Mouse (Mus musculus) hindlimb bud, embryonic 11.5 days (tissue): ENCODE data around the gene Clhc1.
"Not testable (repeated sequence)": the region's sequence is repeated elsewhere in the genome, so short reads cannot be mapped to it uniquely, and the experiment has no call there.

Experiments
- DNase-seq: peaks from one replicate; pipeline ENCODE4 v3.0.0-alpha.2; 2012; ENCODE audit warnings: low read depth, low spot score; ENCODE audit errors: extremely low spot score

The Clhc1 gene

DNA sequence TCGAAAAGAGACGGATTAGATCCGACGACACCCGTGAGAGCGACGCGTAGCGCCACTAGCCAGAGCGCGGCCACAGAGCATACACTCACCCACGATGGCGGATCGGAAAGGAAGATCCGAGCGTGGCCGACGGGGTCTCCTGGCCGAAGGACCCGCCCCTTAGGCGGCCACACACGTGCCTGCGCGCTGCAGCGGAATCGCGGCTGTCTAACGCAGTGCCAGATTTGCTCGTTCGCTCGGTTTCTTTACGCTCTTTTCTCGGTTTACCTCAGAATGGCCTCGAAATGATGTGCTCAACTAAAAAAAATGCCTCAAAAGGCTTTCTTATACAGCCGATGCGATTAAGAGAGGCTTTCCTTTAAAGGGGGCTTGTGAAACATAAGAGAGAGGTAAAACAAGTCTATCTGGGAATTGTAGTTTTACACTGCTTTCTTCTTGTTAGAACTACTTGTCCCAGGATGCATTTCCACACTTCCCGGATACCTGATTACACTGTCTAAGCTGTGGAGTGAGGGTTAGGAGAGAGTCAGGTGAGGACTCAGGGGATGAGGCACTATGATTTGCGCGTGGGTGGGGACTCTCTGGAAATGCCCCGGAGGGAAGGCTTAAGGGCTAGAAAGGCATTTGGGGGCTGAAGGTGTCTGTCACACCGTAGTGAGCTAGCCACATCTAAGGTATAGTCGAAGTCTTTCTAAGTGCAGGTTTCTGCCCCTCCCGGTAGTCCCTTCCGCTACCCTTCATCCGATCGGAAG is at the start of gene Clhc1, which contains the start of gene Rps27a:
Gene Clhc1 (plus strand): TSS at position 199 of the 752 bp plus-strand sequence.
Gene Rps27a (minus strand): TSS at position 358 of the 752 bp plus-strand sequence.
- peak; percentile 91 for DNase-seq

DNA sequence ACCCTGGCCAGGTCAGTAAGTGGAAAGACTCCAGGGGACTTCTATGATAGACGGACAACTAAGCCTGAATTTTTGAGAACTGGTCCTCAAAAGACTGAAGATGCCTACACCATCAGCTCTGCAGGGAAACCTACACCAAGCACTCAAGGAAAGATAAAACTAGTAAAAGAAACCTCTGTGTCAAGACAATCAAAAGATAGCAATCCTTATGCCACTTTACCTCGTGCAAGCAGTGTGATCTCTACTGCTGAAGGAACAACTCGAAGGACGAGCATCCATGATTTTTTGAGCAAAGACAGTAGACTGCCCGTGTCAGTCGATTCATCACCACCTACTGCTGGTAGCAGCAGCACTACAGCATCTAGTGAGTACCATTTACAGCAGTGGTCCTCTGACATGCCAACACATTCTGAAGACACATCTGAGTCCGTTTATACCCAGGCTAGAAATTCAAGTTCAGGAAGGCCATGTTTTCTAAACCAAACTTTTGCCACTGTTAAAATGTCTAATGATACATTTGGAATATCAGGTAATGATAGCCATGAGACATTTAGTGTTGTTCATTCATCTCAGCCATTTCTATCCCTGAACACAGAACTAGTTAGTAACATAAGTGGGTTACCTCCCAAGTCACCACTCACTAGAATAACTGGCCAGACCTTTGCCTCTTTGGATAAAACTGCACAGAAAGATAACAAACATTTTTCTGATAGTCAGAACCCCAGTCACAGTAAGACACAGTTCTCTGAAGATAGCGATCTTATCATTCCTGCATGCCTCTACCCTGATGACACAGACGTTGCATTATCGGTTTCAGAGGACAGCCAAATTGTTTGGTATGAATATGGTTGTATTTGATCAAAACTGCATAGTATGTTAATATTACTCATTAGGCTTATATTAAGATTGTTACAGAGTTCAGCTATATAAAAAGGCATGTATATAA is 43.5 kb upstream of the Clhc1 start:
- DNase-seq: no peak

DNA sequence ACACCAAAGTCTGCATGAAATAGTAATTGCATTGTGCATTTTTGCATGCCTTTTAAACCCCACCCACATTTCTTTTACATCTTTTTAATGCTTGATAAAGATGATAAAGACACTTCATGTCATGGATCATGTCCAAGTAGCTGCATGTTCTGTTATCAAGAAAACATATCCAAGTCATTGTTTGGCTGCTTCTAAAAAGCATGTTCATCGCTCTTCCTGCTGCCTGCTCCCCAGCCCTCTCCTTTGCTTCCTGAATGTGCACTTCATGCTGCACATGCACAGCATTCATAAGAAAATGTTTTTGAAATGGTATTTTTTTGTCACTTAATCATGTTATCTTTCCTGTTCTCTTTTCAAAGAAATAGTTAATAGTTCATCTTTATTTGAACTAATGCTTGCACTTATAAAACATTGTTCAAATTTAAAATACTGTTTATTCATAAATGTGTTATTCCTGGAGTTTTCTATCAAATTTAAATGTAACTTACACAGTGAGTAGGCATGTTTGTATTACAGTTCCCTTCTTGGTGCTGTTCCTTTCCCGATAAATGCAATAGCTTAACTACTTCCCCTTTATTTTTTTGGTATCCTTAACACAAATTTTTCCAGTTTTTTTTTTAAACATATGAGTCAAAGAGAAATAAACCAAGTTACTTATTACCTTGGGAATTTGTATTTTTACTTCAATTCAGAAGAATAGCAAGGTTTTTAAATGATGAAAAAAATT is 42.7 kb upstream of the Clhc1 start:
- no peak for DNase-seq

DNA sequence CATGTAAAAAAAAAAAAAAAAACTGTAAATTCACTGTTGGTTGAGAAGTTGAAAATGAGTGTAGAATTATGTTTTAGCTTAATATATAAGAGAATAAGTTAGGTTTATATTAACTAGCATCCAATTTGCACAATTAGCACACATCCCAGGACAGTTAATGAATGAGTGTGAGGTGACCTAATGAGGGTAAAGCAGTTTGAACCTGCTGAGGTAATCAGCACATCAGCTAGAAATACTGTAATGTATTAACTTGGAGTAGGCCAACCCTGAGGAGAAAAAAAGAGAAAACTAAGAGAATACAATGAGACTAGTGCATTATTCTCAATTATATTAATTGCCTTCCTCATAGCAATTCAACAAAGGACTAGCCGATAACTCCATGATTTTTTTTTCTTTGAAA is 38.3 kb upstream of the Clhc1 start:
- DNase-seq: no peak

DNA sequence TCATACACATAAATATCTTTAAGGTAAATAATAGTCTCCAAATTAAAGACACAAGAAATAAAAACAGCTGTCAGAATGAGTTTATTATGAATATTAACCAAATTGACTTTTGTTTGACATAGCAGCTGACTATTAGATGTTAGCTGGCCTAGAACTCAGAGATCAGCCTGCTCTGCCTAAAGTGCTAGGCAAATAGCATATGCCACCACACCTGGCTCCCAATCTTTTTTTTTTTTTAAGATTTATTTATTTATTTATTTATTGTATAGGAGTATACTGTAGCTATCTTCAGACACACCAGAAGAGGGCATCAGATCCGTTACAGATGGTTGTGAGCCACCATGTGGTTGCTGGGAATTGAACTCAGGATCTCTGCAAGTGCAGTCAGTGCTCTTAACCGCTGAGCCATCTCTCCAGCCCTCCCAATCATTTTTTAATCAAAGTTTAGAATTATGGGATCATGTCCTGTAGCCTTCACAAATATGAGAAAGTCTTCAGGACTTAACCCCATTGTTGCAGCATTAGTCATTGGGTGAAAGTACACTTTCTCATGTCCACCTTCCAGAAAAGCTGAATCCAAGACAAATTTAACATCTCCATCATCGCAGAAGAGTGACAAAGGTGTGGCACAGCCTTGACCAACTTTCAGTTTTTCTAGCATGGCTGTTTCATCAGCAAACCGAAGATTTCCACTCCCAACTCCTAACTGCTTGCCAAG is 34.8 kb upstream of the Clhc1 start:
- DNase-seq: no peak

DNA sequence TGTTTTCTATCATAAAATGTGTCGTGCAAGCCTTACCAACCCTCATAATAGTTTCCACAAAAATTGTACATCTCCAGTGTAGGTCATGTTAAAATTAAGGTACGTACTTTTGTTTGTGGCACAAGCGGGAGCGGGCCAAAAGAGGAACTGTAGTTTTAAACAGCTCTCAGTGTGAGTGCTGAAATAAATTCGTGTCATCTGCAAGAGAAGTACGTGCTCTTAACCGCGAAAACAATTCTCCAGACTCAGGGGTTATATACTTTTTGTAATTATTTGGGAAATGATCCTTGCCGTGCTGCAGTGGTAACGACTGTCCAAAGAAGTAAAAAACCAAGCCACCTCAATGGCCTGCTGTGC is 33.4 kb upstream of the Clhc1 start:
- no peak for DNase-seq

DNA sequence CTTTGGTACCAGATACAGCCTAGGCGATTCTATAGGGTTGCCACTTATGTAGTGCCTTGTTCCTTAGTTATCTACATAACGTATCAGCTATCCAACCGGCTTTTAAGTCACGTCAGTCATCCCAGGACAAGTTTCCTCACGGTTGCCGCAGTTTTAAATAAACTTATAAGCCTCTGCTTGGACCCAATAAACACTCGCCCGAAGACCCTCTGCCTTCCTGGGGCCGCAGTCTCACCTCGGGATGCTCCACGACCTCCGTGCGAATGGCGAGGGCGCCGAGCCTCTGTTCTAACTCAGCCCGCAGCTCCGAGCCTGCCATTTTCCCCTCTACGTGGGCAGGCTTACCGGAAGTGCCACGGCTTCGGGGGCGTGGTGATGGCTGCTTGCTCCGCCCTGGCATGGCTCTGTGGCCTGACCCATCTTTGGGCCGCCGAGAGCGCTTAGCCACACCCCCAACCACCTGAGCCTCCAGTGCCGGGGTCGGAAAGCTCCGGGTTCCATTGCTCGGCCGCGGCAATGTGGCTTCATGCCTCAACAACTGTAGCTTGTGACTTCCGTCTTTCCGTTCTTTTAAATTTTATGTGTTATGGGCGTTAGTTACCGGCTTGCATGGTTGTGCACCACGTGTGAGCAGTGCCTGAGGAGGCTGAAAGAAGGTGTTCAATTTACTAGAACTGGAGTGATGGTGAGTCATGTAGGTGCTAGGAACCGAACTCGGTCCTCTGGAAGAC is 32.9 kb upstream of the Clhc1 start, which contains the start of gene Prorsd1:
Gene Prorsd1 (minus strand): TSS at position 352 of the 731 bp plus-strand sequence.
- peak; percentile 52 for DNase-seq

DNA sequence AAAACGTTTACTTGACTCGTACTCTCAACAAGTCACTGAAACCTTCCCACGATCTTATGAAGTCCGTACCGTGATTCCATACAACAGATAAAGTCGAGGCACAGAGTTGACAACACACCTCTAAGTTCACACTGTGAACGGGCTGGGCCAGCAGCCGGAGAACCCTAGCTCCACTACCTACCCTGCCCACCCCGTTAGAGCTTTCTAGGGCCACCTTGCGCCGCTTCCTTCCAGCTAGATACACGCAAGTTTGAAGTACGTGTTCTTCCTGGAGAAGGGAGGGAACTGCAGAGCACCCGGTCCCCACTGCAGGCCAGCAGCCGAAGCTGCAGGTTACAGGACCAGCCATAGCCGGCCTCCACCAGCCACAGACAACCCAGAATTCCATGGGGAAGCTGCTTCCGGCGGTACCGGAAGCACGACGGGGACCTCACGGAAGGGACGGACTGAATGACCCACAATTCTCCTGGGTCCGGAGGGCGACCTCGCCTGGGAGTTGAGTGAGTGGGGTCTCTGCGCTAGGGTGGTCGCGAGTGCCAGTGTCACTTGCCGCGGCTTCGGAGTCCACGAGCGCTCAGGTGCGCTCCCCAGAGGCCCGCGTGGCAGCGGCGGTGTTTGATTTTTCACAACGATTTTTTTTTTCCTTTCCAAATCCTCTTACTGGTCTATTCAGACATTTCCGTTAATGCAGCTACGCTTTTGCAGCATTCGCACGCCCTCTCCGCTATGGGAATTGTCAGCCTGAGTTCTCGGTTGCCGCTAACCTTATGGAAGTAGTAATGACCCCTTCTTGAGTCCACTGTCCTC is 21.6 kb upstream of the Clhc1 start, which contains the start of gene Mtif2:
Gene Mtif2 (plus strand): TSS at position 421 of the 807 bp plus-strand sequence.
- DNase-seq: peak; percentile 44

DNA sequence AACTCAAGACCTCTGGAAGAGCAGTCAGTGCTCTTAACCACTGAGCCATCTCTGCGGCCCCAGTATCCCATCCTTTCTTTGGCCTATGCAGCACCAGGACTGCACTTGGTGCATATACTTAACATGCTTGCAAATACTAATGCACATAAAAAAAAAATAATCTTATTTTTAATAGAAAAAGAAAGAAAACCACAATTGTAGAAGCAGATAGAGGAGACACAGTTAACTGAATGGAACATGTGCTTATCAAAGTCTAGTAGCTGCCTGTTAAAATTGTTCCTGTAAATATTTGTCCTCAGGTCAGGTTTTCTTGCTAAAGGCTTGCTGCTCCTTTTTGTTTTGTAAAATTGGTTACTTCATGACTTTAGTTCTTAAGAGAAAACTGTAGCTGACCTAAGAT is 9.5 kb upstream of the Clhc1 start:
- DNase-seq: no peak

DNA sequence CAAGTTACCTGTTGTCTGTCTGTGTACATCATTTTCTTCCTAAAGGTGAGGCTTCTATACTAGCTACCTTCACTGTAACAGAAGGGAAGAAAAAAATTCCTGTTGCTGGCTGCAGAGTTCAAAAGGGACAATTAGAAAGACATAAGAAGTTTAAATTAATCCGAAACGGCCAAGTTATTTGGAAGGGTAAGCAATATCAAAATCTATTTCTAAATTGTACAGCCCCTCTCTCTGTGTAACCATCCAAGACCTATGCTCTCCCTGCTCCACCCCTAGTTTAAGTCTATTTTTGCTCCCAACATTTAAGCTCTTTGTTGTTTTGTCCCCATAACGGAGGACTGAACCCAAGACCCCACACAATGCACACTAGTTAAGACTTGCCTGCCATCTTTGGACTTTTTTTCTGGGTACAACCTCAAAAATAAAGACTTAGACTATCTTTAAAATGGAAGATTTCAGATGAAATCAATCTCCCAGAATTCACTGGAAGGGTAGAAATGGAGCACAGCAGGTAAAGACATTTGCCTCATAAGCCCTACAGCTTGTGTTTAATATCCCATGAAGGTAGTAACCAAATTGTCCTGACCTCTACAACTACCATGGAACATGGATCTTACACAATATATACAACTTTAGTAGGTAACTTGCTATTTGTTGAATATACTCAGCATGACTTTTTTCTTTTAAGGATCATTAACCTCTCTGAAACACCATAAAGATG is 3.4 kb upstream of the Clhc1 start:
- DNase-seq: no peak

DNA sequence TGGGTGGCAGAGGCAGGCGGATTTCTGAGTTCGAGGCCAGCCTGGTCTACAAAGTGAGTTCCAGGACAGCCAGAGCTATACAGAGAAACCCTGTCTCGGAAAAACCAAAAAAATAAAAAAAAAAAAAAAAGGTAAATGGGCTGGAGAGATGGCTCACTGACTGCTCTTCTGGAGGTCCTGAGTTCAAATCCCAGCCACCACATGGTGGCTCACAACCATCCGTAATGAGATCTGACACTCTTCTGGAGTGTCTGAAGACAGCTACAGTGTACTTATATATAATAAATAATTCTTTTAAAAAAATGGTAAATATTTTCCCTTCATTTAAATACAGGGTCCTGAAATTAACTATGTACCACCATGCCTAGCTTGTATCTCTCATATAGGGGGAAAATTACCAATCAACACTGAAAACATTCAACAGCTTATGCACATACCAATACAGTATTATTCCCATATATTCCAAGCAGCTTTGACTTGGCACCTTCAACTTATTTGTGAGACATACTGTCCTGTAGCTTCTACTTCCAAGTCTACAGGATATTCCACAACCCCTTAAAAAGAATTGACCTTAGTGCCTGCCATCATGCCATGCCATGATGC is 2.5 kb upstream of the Clhc1 start:
- not testable (repeated sequence) for DNase-seq

DNA sequence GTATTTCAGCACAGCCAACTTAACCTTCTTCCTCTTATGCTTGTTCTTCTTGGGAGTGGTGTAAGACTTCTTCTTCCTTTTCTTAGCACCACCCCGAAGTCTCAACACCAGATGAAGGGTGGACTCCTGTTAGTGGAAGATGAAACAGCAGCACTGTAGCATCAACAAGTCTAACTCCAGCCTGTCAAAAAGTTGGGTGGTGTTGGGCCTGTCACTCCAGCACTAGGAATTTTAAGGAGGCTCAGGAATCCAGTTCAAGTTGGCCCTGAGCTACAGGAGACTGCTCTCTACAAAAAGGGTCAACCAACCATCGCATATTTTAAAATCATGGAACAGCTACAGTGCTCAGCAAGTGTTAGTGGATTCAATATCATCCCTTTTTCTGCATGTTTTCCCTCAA is 1.5 kb upstream of the Clhc1 start:
- DNase-seq: not testable (repeated sequence)

DNA sequence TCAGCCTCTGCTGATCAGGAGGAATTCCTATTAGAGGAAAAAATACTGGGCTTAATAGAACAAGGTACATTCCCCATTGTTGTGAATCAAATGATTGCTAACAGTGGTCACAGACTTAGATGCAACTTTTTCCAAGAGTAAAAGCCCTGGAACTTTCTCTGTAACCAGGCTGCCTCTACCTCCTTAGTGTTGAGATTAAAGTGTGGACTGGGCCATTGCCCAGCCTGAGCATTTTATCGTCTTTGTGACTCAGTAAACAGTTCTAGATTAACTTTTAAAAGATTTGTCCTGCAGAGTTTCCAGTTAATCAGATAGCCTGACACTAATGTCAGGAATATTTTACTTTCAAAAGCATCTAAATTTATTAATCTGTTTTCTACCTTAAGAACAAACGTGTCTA is 988 bp upstream of the Clhc1 start:
- DNase-seq: no peak

DNA sequence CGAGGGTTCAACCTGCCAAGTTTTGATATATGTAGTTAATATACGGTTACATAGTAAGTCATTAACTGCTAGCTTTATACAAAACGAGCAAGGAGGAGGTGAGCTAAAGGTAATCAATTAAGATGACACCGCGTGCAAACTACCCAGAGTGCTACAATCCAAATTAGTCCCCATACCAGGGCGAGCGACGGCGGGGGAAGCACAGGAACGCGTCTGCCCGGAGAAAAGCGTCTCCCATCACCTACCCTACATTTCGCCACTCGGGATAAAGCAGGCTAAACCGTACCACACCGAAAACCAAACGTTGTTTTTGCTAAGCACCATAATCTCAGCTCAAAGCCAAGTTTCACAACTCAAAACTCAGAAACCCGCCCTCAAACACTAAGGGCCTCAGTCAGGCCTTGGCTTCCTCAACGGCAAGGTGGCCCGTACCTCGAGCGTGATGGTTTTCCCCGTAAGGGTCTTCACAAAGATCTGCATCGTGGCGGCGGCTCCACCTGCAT is 450 bp upstream of the Clhc1 start:
- no peak for DNase-seq

DNA sequence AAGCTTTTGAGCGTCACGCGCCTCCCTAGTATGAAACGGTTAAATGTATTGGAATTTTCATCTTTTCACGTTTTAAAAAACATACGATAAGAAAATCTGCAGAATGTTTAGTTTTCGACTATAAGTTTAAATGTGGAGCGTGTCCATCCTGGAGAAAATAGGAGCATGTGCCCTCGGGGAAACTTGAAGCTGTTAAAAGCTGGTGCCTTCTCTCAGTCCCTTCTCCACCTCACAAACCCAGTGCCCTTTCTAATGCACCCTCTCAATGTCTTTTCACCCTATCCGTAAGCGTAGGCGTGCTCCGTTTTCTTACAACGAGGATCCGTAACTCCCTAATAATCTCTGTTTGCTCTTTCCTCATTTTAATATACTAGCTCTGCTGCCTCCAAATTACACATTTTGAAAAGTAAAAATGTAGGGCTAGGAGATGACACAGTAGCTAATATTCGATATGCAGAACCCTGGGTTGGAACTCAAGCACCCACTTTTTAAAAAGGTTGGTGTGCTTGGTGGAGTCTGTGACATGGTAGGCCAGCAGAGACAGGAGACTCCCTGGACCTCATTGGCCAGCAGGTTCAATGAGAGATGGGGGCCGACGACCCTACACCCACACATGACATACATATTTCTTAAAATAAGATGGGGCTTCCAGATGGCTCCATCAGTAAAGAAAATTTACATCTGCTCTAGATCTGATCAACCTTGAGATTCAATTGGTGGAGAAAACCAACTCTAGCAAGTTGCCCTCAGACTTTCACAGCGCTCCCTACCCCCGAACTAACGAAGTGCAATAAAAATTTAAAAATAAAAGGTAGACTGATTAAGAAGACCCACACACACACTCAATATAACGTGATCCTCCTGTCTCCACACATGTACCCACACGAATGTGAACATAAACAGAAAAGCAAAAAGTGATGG is 1.0 kb downstream of the Clhc1 start:
- DNase-seq: no peak

DNA sequence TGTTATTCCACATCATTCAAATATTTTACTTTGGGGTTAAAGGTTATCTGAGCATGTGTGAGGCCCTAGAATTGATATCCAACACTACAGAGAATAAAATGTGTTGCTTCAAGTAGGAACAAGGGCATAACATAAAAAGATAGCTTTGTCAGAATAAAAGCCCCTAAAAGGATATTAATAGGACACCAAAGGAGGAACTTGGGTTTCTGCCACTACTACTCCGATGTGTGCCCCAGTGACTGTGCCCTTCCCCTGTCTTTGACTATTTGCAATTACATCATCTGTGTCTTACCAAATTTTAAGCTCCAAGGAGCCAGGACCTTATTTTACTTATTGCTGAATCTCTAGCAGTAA is 1.7 kb downstream of the Clhc1 start:
- no peak for DNase-seq

DNA sequence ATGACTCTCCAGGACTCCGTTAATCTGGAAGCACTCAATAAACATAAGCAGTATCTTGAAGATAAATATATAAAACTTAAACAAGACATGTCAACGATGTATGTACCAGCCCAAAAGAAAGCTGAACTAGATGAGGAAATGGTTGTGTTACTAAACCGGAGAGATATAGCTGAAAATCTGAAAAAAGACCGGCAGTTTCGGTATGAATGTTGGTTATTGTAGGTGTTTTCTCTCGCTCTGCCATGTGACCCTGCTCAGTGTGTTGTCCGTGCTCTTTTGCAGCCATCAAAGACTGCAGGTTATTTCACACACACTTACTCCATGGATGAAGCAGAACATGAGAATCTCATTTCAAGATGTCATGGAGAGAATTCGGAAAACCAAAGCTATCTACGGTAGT is 12.7 kb downstream of the Clhc1 start:
- no peak for DNase-seq
